Mouse (Mus musculus): Measurements from ENCODE around the gene Platr25. TPM values are rescaled to one million over a fixed set of nuclear protein-coding genes. Genes with fewer than 3 reads are reported as not detected.
"Not testable (repeated sequence)": the region's sequence is repeated elsewhere in the genome, so short reads cannot be mapped to it uniquely, and the experiment has no call there.

The Platr25 gene
- 0.06 and 0.07 TPM in 2 replicates for polyA plus RNA-seq (2012)

DNA sequence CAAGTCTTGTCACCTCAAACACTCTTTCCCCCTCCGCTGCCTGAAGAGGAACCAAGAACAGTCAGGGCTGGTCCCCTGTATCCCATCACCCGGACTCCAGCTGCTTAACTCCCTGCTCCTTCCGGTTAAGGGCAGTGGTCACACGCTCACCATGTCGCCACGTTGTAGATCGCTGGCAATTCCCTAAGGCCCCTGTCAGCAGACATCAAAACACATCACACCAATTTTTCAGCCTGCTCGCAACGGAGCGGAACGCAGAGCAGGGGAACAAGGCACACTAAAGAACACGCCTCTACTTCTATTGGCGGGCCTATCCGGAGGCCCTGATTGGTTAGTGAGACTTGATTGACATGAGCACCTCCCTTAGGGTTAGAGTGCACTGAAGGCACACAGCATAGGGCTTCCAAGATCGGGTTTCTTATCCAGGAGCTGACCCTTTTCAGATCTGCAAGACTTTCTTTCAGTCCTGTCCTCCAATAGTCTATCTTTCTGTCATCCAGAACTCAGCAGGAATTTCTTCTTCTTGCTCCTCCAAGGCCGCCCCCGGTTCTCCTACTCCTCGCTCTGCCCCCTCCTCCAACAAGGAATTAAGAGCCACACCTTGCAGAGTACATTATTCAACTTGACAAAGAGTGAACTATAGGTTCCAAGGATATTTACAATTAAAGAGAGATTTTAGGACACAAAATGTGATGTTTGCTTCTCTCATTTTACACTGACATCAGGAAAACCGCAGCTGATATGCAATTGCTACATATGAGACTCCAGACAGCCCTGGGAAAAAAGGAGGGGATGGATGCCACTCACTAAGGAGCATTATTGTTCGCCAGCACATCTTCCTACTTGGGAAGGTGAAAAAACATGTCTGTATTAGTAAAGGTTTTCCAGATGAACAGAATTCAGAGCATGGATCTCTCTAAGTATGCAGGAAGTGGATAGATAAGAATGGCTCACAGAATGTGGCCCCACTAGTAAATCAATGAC is at the start of gene Platr25:
Gene Platr25, minus strand, starts transcription at position 278 of the 984 bp plus-strand sequence.
- H3K27me3 ChIP-seq (ENCODE audit: control insufficient read depth); H3K36me3 ChIP-seq (ENCODE audit: control insufficient read depth); H3K9me3 ChIP-seq (ENCODE audit: control insufficient read depth, low read length): not testable (repeated sequence)
- Histone ChIP-seq H3K4me3 (replicated peaks) (peak within 1 kb of the TSS; percentile 63), H3K4me1 (ENCODE audit: control insufficient read depth) (peaks cover 17% of the 10 kb centered on the region)

DNA sequence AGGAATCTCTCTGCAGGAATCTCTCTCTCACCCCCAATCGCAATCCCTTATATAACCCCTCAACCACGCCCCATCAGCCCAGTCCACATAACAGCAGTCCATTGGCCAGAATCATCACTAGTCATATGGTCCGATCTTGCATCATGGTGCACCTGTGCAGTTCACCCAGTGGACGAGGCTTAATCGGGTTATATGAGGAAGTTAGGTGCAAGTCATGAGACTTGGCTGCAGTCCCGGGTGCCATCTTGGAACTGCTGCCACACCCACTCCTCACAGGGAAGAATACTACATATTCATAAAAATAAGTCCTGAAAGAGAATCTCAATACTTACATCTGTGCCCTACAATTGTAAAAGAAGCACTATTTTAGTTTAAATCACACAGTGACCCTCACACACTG is 47.5 kb upstream of the Platr25 start:
- H3K36me3 ChIP-seq (ENCODE audit: control insufficient read depth); H3K4me3 ChIP-seq (replicated peaks); H3K9me3 ChIP-seq (ENCODE audit: control insufficient read depth, low read length); H3K4me1 ChIP-seq (ENCODE audit: control insufficient read depth): not testable (repeated sequence)
- H3K27me3 ChIP-seq (ENCODE audit: control insufficient read depth): peaks cover 10% of the 10 kb centered on the region

DNA sequence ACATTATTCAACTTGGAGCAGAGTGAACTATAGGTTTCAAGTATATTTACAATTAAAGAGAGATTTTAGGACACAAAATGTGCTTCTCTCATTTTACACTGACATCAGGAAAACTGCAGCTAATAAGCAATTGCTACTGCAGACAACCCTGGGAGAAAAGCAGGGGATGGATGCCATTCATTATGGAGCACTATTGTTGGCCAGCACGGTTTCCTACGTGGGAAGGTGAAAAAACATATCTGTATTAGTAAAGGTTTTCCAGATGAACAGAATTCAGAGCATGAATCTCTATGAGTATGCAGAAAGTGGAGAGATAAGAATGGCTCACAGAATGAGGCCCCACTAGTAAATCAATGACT is 25.6 kb upstream of the Platr25 start:
- Histone ChIP-seq H3K4me3 (replicated peaks) (peak overlapping the region; percentile 61), H3K4me1 (ENCODE audit: control insufficient read depth) (peaks cover 11% of the 10 kb centered on the region)
- not testable (repeated sequence) for H3K27me3 ChIP-seq (ENCODE audit: control insufficient read depth); H3K36me3 ChIP-seq (ENCODE audit: control insufficient read depth); H3K9me3 ChIP-seq (ENCODE audit: control insufficient read depth, low read length)

DNA sequence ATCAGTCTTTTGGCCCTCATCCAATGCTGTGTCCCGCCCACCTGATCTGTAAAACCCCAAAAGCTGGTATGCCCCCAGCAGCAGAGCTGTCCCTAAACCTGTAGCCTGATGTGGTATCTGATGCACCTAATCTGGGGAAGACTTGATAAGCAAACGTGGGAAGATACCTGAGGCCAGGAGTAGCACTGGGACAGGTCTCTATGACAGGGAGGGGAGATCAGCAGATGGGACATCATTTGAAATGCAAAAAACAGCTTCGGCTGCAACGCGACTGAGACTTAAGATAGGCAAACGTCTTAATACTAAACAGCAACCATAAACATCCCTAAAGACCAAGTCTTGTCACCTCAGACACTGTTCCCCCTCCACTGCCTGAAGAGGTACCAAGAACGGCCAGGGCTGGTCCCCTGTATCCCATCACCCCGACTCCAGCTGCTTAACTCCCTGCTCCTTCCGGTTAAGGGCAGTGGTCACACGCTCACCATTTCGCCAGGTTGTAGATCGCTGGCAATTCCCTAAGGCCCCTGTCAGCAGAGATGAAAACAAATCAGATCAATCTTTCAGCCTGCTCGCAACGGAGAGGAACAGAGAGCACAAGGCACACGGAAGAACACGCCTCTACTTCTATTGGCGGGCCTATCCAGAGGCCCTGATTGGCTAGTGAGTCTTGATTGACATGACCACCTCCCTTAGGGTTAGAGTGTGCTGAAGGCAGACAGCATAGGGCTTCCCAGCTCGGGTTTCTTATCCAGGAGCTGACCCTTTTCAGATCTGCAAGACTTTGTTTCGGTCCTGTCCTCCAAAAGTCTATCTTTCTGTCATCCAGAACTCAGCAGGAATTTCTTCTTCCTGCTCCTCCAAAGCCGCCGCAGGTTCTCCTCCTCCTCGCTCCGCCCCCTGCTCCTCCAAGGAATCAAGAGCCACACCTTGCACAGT is 25.0 kb upstream of the Platr25 start, which contains the start of gene Gm5141:
Gene Gm5141, minus strand, starts transcription at position 610 of the 936 bp plus-strand sequence.
- not testable (repeated sequence) for H3K36me3 ChIP-seq (ENCODE audit: control insufficient read depth); H3K9me3 ChIP-seq (ENCODE audit: control insufficient read depth, low read length); H3K27me3 ChIP-seq (ENCODE audit: control insufficient read depth)
- peaks cover 11% of the 10 kb centered on the region for H3K4me1 ChIP-seq (ENCODE audit: control insufficient read depth)
- H3K4me3 ChIP-seq (replicated peaks): peak within 1 kb of the TSS; percentile 61

DNA sequence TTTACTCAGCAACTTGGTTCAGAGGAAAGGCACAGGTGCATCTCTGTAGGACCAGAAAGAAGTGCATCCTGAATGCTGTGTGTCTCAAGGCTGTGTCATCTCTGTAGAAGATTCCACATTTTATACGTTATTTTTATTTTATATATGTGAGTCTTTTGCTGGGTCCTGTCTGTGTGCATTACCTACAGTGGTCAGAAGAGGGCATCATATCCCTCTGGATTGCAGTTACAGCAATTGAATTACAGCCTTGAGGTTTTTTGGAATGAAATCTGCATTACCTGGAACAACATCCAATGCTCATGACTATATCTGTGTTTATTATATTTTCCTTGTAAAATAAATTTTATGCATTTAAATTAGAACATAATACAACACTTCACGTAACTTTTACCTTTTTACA is 3.3 kb upstream of the Platr25 start:
- not testable (repeated sequence) for H3K4me3 ChIP-seq (replicated peaks); H3K9me3 ChIP-seq (ENCODE audit: control insufficient read depth, low read length); H3K27me3 ChIP-seq (ENCODE audit: control insufficient read depth); H3K36me3 ChIP-seq (ENCODE audit: control insufficient read depth)
- H3K4me1 ChIP-seq (ENCODE audit: control insufficient read depth): peaks cover 15% of the 10 kb centered on the region

DNA sequence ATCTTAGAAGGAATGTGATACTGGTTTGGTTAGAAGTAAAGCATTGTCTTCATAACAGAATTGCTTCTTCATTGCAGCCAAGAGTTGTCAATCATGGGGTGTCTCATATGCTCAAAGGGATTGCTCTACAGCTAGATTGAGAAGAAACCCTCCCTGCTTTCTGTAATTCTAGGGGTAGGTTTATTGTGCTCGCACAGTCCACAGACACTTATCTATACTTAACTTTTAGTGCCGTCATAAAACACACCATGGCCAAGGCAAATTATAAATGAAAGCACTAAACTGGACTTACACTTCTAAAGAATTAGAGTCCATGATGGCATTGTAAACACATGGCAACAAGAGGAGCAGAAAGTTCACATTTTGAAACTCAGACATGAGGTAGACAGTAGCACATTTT is 27.2 kb downstream of the Platr25 start:
- no peaks in the 10 kb centered on the region for H3K4me1 ChIP-seq (ENCODE audit: control insufficient read depth)
- H3K4me3 ChIP-seq (replicated peaks): no peak overlapping the region
- H3K27me3 ChIP-seq (ENCODE audit: control insufficient read depth): no peaks in the 10 kb centered on the region
- no peaks in the 10 kb centered on the region for H3K9me3 ChIP-seq (ENCODE audit: control insufficient read depth, low read length)
- TF ChIP-seq TAL1 (IDR thresholded peaks at IDR 0.05; ENCODE audit: low read length): no peak
- TF ChIP-seq GATA1 (IDR thresholded peaks at IDR 0.05; ENCODE audit: low read length): no peak
- H3K36me3 ChIP-seq (ENCODE audit: control insufficient read depth): no peaks in the 10 kb centered on the region

DNA sequence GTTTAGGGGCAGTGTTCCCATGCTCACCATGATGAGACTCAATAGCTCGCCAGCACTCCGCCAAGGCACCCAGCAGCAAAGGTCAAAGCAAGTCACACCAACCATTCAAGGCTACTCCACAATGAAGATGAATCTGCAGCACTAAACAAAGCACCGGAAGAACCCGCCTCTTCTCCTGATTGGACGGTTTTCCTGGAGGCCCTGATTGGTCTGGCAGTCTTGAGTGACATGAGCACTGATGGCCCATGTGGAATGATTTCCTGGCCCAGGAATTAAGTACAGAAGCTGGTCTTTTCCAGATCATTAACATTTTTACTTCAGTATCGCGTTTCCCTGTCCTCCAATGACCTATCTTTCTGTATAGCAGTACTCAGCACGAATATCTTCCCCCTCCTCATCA is 47.9 kb downstream of the Platr25 start:
- not testable (repeated sequence) for H3K4me1 ChIP-seq (ENCODE audit: control insufficient read depth); H3K9me3 ChIP-seq (ENCODE audit: control insufficient read depth, low read length); H3K36me3 ChIP-seq (ENCODE audit: control insufficient read depth); H3K27me3 ChIP-seq (ENCODE audit: control insufficient read depth); H3K4me3 ChIP-seq (replicated peaks)

DNA sequence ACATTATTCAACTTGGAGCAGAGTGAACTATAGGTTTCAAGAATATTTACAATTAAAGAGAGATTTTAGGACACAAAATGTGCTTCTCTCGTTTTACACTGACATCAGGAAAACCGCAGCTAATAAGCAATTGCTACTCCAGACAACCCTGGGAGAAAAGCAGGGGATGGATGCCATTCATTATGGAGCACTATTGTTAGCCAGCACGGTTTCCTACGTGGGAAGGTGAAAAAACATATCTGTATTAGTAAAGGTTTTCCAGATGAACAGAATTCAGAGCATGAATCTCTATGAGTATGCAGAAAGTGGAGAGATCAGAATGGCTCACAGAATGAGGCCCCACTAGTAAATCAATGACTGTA is 75.2 kb downstream of the Platr25 start:
- H3K36me3 ChIP-seq (ENCODE audit: control insufficient read depth); H3K9me3 ChIP-seq (ENCODE audit: control insufficient read depth, low read length); H3K27me3 ChIP-seq (ENCODE audit: control insufficient read depth); H3K4me1 ChIP-seq (ENCODE audit: control insufficient read depth): not testable (repeated sequence)
- H3K4me3 ChIP-seq (replicated peaks): peak overlapping the region; percentile 59

DNA sequence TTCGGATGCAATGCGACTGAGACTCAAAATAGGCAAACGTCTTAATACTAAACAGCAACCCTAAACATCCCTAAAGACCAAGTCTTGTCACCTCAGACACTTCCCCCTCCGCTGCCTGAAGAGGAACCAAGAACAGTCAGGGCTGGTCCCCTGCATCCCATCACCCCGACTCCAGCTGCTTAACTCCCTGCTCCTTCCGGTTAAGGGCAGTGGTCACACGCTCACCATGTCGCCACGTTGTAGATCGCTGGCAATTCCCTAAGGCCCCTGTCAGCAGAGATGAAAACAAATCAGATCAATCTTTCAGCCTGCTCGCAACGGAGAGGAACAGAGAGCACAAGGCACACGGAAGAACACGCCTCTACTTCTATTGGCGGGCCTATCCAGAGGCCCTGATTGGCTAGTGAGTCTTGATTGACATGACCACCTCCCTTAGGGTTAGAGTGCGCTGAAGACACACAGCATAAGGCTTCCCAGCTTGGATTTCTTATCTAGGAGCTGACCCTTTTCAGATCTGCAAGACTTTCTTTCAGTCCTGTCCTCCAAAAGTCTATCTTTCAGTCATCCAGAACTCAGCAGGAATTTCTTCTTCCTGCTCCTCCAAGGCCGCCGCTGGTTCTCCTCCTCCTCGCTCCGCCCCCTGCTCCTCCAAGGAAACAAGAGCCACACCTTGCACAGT is 75.8 kb downstream of the Platr25 start:
- H3K9me3 ChIP-seq (ENCODE audit: control insufficient read depth, low read length); H3K36me3 ChIP-seq (ENCODE audit: control insufficient read depth); H3K27me3 ChIP-seq (ENCODE audit: control insufficient read depth); H3K4me1 ChIP-seq (ENCODE audit: control insufficient read depth): not testable (repeated sequence)
- H3K4me3 ChIP-seq (replicated peaks): peak overlapping the region; percentile 62
